Mouse (Mus musculus): Measurements from ENCODE around the gene Rfx3.

Gene Rfx3

GRCm38 (mm10) chr19:28010471-28011395, at the start of gene Rfx3:
Rfx3 (minus strand) TSS chr19:28011166.
- peak; percentile 86 for DNase-seq (ENCODE audit: low spot score)

DNA sequence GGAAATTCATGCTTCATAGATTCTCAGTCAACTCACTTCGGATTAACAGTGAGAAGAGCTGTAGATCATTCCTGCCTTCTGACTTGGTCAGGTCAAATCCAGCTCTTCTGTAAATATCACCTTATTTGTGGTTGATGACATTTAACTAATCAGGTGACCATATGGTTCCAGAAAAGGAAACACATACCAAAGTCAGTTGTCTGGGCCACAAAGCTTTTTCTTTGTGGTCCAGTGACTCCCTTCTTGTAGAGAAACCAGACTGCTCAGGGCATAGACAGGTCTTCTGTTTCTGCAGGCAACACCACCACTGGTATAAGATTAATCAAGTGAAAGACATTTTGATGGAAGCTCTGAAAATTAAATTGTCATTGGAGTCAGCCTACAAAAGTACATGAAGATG, 41.1 kb upstream of the Rfx3 start:
- DNase-seq (ENCODE audit: low spot score): no peak

DNA sequence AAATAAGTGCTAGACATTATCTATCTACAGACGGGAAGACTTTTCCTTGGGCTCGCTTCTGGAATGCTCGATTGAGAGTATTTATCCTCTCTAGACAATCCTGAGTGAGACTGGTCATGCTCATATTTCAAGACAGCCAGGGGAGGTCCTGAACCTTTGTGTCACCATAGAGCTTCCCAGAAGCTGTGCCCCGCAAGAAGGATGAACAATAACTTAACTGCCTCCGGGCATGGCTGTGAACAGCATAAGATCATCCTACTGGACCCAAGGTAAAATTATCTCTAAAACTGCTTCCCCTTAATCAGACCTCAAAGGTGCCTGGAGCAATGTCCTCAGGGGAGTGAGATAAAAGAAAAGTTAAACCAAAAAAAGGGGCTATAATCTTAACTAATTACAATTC, 40.6 kb upstream of the Rfx3 start:
- DNase-seq (ENCODE audit: low spot score): no peak

- DNase-seq (ENCODE audit: low spot score): no peak
These were observed 38.3 kb upstream of the Rfx3 start for GRCm38 (mm10) chr19:28049280-28049679.

DNA sequence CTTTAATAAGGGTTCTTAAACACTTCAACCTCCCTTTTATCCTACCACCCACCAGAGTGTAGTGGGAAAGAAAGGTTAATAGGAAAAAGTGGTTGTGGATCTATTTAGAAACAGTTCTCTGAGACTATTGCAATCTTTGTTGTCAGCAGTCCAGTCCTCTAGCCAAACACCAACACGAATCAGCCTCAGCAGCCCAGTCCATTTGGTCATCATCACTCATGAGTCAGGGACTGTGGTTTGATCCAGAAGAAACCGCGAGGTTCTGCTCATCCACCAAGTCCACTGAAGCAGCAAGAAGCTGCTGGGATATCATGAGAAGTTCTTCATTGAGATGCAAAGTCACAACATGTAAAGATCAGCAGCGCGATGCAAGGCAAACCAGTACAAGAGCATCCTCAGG, 35.8 kb upstream of the Rfx3 start:
- DNase-seq (ENCODE audit: low spot score): no peak

- DNase-seq (ENCODE audit: low spot score): no peak
These were observed 34.0 kb upstream of the Rfx3 start for GRCm38 (mm10) chr19:28044950-28045349.

GRCm38 (mm10) chr19:28011718-28012499, 943 bp upstream of the Rfx3 start:
- peak; percentile 77 for DNase-seq (ENCODE audit: low spot score)

DNA sequence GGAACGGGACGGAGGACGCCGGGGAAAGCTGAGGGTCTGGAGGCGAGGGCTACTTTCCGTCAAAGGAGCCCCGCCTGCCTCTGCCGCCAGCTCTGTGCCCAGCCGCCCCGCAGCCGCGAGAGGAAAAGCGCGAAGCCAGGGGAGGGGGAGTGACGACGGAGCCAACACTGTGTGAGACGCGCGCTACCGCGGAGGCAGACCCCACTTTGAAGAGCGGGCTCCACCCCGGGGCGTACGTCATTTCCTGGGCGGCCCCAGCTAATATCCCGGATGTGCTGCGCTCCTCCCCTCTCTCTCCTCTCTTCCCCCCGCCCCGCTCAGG, 391 bp upstream of the Rfx3 start:
- DNase-seq (ENCODE audit: low spot score): peak; percentile 96

DNA sequence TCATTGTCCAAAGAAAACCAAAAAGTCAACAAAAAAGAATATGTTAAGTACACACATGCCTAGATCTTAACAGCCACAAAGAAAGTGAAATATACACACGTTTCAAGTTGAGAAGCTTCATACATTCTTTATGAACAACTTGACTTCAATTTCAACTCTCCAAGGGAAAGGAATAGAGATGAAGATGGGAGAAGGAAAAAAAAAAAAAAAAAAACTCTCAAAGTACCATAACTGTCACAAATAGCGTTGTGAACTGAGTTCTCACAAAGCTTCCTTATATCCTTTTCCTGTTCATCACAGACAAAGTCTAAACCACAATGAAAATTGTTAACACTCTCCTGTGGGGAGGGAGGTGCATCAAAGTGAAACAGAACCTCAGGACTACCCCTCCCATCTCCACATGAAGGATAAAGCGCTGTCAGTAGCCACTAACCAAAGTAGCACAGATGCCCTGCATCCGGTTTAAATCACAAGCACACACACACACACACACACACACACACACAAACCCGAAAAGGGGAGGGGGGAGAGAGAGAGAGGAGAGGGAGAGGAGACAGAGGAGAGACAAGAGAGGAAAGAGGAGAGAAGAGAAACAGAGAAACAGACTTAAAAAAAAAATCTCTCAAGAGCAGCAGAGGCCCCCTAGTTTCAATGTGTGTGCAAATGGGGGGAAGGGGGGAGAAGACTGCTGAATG, 1.2 kb downstream of the Rfx3 start:
- DNase-seq (ENCODE audit: low spot score): peak; percentile 68

- DNase-seq (ENCODE audit: low spot score): no peak
These were observed 6.8 kb downstream of the Rfx3 start for GRCm38 (mm10) chr19:28004190-28004589.

- DNase-seq (ENCODE audit: low spot score): peak; percentile 17
These were observed 7.5 kb downstream of the Rfx3 start for GRCm38 (mm10) chr19:28003474-28003873.

DNA sequence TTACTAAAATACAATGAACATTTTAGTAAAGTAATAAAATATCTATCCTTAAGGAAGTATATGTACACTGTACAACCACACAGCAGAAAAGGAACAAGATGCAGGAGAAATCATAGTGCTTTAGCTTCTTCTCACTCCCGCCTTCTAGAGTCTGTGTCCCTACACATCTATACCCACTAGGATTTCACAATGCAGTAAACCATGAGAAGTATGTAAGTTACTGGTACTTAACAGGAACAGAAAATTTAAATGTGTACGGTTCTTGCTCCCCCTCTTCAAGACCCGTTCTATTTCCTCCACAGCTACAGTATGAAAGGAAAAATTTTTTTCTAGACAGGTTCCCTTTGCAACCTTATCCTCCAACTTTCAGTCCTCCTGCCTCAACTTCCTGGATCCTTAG, 8.3 kb downstream of the Rfx3 start:
- no peak for DNase-seq (ENCODE audit: low spot score)

- DNase-seq (ENCODE audit: low spot score): no peak
These were observed 18.2 kb downstream of the Rfx3 start for GRCm38 (mm10) chr19:27992800-27993199.

DNA sequence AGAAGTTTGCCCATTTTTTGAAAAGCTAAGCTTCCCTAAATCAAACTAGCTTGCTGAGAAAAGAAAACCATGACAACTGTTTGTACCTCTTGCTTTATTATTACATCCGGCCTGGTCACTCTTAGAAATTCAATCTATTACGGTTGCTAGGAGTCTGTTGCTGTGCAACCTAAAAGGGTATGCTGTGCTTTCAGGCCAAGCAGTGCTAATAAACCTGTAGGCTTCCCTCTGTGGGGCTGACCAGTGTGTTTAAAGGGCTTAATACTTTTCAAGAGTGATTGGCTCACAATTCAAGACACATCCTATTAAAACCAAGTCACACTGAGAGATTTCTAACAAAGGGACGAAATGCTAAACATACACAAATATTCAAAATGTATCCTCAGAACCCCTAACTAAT, 22.2 kb downstream of the Rfx3 start:
- peak; percentile 72 for DNase-seq (ENCODE audit: low spot score)

GRCm38 (mm10) chr19:27967590-27967989, 43.4 kb downstream of the Rfx3 start:
- DNase-seq (ENCODE audit: low spot score): no peak

GRCm38 (mm10) chr19:27961271-27961670, 49.7 kb downstream of the Rfx3 start:
- no peak for DNase-seq (ENCODE audit: low spot score)

DNA sequence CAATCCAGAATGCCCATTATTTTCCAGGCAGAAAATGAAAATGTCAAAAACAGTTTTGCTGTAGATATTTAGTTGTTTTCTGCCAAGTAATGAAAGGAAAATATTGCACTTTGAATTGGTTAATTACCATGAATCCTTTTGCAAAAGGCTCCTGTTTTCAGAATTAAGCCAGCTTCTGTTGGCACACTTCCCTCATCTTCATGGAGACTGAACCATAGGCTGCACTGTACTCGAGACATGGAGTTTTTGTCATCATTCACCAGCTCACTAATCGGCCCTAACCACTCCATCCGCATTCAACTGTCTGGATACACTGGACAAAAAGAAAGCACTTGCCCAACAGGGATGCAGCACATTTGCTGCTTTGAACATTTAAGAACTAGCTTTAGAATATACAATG, 75.5 kb downstream of the Rfx3 start:
- no peak for DNase-seq (ENCODE audit: low spot score)

DNA sequence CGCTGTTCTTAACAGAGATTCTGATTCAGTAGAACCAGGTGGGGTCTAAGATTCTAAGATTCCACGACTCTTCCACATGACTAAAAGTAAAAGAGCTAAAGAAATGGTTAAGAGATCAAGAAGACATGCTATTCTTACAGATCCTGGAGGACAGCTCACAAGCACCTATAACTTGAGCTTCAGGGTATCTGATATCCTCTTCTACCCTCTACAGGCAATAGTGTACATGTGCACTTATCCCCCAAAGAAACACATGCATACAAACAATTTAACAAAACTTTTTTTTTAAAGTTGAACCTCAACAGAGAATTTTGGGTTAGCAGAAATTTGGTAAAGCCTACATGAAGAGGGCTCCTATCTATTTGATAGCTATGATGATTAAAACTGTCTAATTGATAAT, 79.8 kb downstream of the Rfx3 start:
- DNase-seq (ENCODE audit: low spot score): no peak

- DNase-seq (ENCODE audit: low spot score): no peak
These were observed 84.6 kb downstream of the Rfx3 start for GRCm38 (mm10) chr19:27926378-27926777.

GRCm38 (mm10) chr19:27919040-27919439, 91.9 kb downstream of the Rfx3 start:
- DNase-seq (ENCODE audit: low spot score): peak; percentile 17

DNA sequence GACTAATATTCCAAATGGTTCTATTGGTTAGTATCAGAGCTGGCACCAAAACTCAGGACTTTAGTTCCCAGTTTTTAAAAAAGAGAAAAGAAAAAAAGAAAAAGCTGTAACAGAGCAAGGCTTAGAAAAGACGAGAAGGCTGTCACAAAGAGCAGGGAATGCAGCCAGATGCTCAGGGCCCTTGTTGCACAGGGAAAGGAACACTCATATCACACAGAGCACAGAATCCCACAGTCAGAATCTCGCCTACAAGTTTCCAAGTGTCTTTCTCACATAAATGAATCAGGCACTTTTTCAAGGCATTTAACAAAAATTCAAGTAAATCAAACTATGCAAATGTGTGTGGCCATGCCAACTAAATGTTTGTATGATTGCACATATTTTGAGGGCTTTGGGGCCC, 94.5 kb downstream of the Rfx3 start:
- no peak for DNase-seq (ENCODE audit: low spot score)

DNA sequence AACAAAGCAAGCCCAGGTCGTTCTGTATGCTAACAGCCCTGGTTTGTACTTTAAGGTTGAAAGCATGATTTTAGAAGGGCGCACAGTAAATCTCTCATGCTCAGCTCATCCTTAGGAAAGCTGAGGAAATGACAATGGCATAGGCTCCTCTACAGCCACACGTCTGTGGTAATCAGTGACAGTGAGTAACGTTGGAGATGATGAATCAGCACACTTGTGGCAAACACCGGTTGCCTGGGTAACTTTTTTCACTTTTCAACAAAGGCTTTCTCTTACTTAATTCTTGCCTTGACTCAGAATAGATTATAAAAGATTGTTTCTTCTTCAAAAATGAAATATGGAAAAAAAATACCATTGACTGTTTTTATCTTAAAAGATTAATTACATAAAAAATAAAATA, 104.0 kb downstream of the Rfx3 start:
- DNase-seq (ENCODE audit: low spot score): peak; percentile 28

DNA sequence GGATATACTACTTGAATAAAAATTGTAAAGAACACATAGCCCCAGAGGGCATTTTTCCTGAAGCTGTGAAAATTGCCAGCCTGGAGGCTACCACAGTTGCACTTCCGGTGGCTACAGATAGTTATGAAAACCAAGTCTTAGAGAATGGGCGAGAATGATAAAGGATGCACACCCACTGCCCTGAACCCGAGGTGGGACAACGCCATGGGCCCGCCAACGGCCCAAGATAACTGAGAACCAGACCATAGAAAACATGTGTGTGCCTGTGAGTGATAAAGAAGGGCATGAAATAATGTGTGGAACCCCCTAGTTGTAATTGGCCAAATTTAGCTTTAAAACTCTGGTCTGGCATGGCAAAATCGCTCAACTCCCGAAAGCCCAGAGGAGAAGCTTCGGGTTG, 105.0 kb downstream of the Rfx3 start:
- no peak for DNase-seq (ENCODE audit: low spot score)

Measured in embryo, embryonic 10 days (tissue).